Mouse (Mus musculus) MEL (cell line): Measurements from ENCODE around the gene Ifi47.
"Not testable (repeated sequence)": the region's sequence is repeated elsewhere in the genome, so short reads cannot be mapped to it uniquely, and the experiment has no call there.

Source experiments
- CHD2 ChIP-seq: IDR thresholded peaks from 2 replicates; pipeline ENCODE4 v1.6.1; 2011; ENCODE audit warnings: low read length, improper control_type of control experiment
- CTCF ChIP-seq, 3 experiments: IDR thresholded peaks in 2 of 3; conservative IDR thresholded peaks in 1 of 3; 2 replicates each; pipeline ENCODE4 v1.5.1; 2011 to 2012; ENCODE audit warnings: low read length in 3 of 3, low read depth in 2 of 3, mild to moderate bottlenecking in 2 of 3, improper control_type of control experiment in 1 of 3, inconsistent platforms in 1 of 3, mixed read lengths in 1 of 3, moderate library complexity in 1 of 3; ENCODE audit not compliant: control insufficient read depth in 1 of 3, insufficient read depth in 1 of 3, poor library complexity in 1 of 3, severe bottlenecking in 1 of 3
- EP300 ChIP-seq, 2 experiments: IDR thresholded peaks; 2 replicates each; pipeline ENCODE4 v1.6.1; 2011; ENCODE audit warnings: improper control_type of control experiment in 2 of 2, low read length in 2 of 2, low read depth in 1 of 2, mild to moderate bottlenecking in 1 of 2
- HCFC1 ChIP-seq: IDR thresholded peaks from 2 replicates; pipeline ENCODE4 v1.6.1; 2012; ENCODE audit warnings: low read depth, mild to moderate bottlenecking, inconsistent platforms, low read length, improper control_type of control experiment, moderate library complexity
- MAZ ChIP-seq: IDR thresholded peaks from 2 replicates; pipeline ENCODE4 v1.6.1; 2012; ENCODE audit warnings: low read depth, mild to moderate bottlenecking, inconsistent platforms, low read length, improper control_type of control experiment
- MXI1 ChIP-seq: IDR thresholded peaks from 2 replicates; pipeline ENCODE4 v1.6.1; 2011; ENCODE audit warnings: mild to moderate bottlenecking, low read depth, low read length, improper control_type of control experiment
- POLR2A ChIP-seq, 2 experiments: IDR thresholded peaks; 2 replicates each; pipeline ENCODE4 v1.6.1; 2011 to 2012; ENCODE audit warnings: low read length in 2 of 2, mild to moderate bottlenecking in 2 of 2, control low read depth in 1 of 2, improper control_type of control experiment in 1 of 2, low read depth in 1 of 2, moderate library complexity in 1 of 2; ENCODE audit not compliant: control insufficient read depth in 1 of 2, insufficient read depth in 1 of 2, poor library complexity in 1 of 2
- RAD21 ChIP-seq: IDR thresholded peaks from 2 replicates; pipeline ENCODE4 v1.6.1; 2011; ENCODE audit warnings: mild to moderate bottlenecking, low read depth, low read length, improper control_type of control experiment
- SIN3A ChIP-seq: IDR thresholded peaks from 2 replicates; pipeline ENCODE4 v1.6.1; 2012; ENCODE audit warnings: low read length, improper control_type of control experiment, inconsistent platforms
- TBP ChIP-seq: IDR thresholded peaks from 2 replicates; pipeline ENCODE4 v1.8.0; 2011; ENCODE audit warnings: low read depth, low read length, improper control_type of control experiment
- TCF12 ChIP-seq: IDR thresholded peaks from 2 replicates; pipeline ENCODE4 v1.6.1; 2014; ENCODE audit warnings: low read depth, mild to moderate bottlenecking, inconsistent platforms, low read length, improper control_type of control experiment, moderate library complexity
- ZC3H11A ChIP-seq: IDR thresholded peaks from 2 replicates; pipeline ENCODE4 v1.6.1; 2012; ENCODE audit warnings: low read depth, mild to moderate bottlenecking, inconsistent platforms, low read length, improper control_type of control experiment
- ZKSCAN1 ChIP-seq: IDR thresholded peaks from 2 replicates; pipeline ENCODE4 v1.6.1; 2012; ENCODE audit warnings: low read depth, mild to moderate bottlenecking, inconsistent platforms, low read length, improper control_type of control experiment, moderate library complexity
- ZNF384 ChIP-seq: IDR thresholded peaks from 2 replicates; pipeline ENCODE4 v1.6.1; 2012; ENCODE audit warnings: low read depth, mild to moderate bottlenecking, inconsistent platforms, low read length, improper control_type of control experiment

GRCm38 (mm10) chr11:49051093-49051891 is 25.1 kb upstream of the Ifi47 start, which contains the start of gene 9930111J21Rik2:
- TF ChIP-seq SIN3A; CTCF (IDR thresholded peaks at IDR 0.05 in 2 of 3, conservative IDR thresholded peaks at IDR 0.05 in 1 of 3; ENCODE audit: control insufficient read depth in 1 of 3, insufficient read depth in 1 of 3, low read depth in 2 of 3, low read length in 3 of 3, poor library complexity in 1 of 3, severe bottlenecking in 1 of 3); ZC3H11A; MXI1; TCF12; RAD21; POLR2A (IDR thresholded peaks at IDR 0.05; ENCODE audit: control insufficient read depth in 1 of 2, insufficient read depth in 1 of 2, low read depth in 1 of 2, low read length in 2 of 2, poor library complexity in 1 of 2); ZNF384; MAZ; CHD2; TBP; HCFC1; ZKSCAN1; EP300 (IDR thresholded peaks at IDR 0.05; ENCODE audit: low read depth in 1 of 2, low read length in 2 of 2): not testable (repeated sequence)
